Mouse (Mus musculus) cerebellum, adult 11-12 months (tissue): ENCODE data around the gene Cdh3.

Experiments used
- DNase-seq: peaks from one replicate; pipeline ENCODE4 v3.0.0; 2022

Gene Cdh3

GRCm38 (mm10) chr8:106510365-106510975, at the start of gene Cdh3:
Cdh3 (plus strand) TSS chr8:106510891.
- no peak for DNase-seq

DNA sequence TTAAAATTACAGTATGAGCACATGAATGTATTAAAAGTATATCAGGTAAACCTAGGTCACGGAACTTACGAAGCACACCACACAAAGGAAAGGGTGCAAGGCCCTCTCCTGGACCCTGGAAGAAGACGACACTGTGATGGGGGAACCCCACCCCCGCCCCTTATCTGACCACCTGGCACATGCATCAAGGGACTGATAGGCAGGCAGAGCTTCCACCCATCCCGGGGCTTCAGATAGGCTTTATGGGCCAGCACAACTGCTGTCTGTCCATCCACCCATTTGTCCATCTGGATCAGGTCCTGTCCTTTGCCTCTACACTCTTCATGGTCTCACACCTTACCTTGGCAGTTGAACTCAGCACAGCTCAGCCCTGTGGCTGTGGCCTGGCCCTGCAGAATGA, 48.6 kb upstream of the Cdh3 start:
- no peak for DNase-seq

DNA sequence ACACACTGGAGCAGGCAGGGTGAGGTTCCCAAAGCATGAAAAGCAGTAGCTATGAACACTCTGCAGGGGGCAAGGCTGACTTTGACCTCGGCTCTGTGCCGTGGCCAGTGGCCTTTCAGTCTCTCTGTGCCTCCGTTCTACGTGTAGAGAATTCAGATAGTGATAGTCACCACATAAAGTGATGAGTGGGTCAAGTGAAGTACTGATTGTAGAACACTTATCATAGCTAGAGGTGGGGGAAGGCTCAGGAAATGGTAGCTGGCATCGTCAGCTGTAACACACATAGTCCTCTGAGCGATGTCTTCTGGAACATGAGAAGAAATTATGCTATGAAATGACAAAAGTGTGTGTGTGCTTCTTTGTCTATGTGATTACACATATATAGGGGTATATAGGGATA, 46.9 kb upstream of the Cdh3 start:
- no peak for DNase-seq

- DNase-seq, result no peak
Measured at GRCm38 (mm10) chr8:106469485-106469884, 41.2 kb upstream of the Cdh3 start.

- no peak for DNase-seq
Measured at GRCm38 (mm10) chr8:106474001-106474400, 36.7 kb upstream of the Cdh3 start.

GRCm38 (mm10) chr8:106500018-106500685, 10.5 kb upstream of the Cdh3 start, which contains the start of gene 6030452D12Rik:
6030452D12Rik (plus strand) TSS chr8:106500522.
- DNase-seq, result no peak

GRCm38 (mm10) chr8:106504241-106504640, 6.5 kb upstream of the Cdh3 start:
- no peak for DNase-seq

- DNase-seq, result no peak
Measured at GRCm38 (mm10) chr8:106505328-106505965, 5.2 kb upstream of the Cdh3 start.

GRCm38 (mm10) chr8:106506106-106506505, 4.6 kb upstream of the Cdh3 start:
- no peak for DNase-seq

- peak; percentile 6 for DNase-seq
Measured at GRCm38 (mm10) chr8:106507761-106508331, 2.8 kb upstream of the Cdh3 start.

DNA sequence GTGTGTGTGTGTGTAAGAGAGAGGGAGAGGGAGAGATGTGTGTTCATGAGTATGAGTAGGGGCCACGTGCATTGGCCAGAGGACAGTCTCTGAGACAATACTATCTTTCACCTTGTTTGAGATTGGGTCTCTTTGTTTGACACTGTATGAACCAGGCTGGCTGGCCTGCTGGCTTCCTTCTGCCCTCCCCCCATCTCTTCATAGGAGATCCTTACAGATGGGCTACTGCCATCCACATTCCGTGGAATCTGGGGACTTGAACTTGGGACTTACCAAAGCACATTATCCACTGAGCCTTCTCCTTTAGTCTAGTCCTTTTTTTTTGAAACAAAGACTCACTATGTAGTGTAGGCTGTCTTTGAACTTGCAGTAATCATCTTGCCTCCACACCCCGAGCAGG, 2.2 kb upstream of the Cdh3 start:
- no peak for DNase-seq

DNA sequence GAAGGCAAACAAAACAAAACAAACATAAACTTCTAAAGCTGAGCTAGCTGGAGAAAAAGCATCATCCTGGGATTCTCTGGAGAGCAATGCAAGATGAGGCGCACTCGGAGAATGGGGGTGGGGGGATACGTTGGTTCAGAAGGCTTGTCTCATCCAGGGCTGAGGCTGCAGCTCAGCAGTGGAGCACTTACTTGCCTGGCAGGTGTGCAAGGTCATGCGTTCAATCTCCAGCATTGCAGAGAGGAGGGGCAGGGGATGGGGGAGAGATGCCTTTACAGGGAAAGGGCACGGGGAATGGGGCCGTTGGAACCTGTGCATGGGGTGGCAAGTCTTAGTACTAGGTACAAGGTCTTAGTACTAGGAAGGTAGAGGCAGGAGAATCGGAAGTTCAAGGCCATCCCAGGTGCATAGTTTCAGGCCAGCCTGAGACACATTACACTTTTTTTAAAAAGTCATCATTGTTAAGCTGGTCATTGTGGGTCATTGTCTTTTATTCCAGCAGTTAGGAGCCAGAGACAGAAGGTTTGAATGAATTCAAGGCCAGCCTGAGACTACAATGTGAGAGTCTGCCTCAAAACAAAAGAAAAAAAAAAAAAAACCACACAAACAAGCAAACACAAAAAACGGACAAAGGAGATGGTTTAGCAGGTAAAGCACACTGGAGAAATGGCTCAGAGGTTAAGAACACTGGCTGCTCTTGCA, 1.5 kb upstream of the Cdh3 start:
- DNase-seq, result no peak

DNA sequence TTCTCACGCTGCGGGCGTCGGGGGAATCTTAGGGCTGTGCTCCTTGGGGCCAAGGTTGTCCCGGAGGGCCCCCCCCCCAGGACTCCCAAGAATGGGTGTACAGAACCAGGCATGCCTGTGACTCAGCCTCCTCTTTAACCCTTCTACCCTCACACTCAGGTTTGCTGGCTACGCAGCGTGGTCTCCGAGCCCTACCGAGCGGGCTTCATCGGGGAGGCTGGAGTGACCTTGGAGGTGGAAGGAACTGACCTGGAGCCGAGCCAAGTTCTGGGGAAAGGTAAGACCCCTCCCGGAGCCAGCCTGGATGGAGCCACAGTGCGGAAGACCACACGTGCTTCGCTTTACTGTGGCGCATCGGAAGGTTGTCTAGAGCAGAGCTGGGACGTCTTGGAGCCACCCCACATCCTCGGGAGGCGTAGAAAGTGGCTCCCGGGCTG, 392 bp downstream of the Cdh3 start:
- DNase-seq, result no peak

GRCm38 (mm10) chr8:106511531-106512041, 895 bp downstream of the Cdh3 start:
- DNase-seq, result no peak

DNA sequence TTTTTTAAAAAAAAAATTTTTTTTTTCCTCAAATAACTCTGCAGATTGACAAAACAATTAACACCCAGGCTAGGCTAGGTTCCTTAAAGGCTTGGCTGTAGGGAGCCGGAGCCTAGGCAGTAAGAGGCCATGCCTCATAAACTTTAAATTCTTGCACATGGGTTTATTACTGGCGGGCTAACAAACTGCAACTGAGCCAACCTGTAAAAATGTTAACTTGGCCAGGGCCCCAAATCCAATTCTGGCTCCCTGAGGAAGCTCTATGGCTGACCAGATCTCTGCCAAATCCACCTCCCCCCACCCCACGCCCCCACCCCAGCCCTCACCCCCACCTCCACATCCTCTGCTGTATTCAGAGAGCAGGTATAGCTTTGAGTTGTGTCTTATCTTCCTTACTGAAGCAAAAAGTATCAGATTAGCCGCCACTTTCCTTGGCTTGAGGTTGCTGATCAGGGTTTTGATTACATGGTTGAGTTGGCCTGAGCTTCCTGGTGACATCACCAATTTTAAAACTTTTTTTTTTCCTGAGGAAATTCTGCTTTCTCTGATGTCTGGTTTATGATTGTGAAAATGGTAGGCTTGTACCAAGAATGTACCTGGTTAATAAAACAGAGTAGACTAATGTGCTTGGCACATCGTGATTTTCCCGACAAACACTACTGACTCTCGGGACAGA, 1.9 kb downstream of the Cdh3 start:
- no peak for DNase-seq

GRCm38 (mm10) chr8:106515946-106516479, 5.3 kb downstream of the Cdh3 start:
- DNase-seq, result no peak

GRCm38 (mm10) chr8:106516581-106516980, 5.9 kb downstream of the Cdh3 start:
- DNase-seq, result no peak

GRCm38 (mm10) chr8:106518763-106519162, 8.1 kb downstream of the Cdh3 start:
- DNase-seq, result no peak

GRCm38 (mm10) chr8:106520578-106520977, 9.9 kb downstream of the Cdh3 start:
- DNase-seq, result no peak

GRCm38 (mm10) chr8:106521845-106522244, 11.2 kb downstream of the Cdh3 start:
- no peak for DNase-seq

GRCm38 (mm10) chr8:106526725-106527124, 16.0 kb downstream of the Cdh3 start:
- no peak for DNase-seq
